Mouse (Mus musculus): ENCODE measurements at regions not wholly inside any gene's neighbourhood (a gene's known extent, or its start where the extent isn't known, plus 50 kb on each side); places are given as distances from the start of the nearest gene placed in this dataset.
A peak's percentile ranks its signal among the peaks of the same experiment; 100 is the strongest.

- H3K9ac ChIP-seq (ENCODE audit: low read length): no peak overlapping the region
- peak; percentile 44 for DNase-seq (ENCODE audit: low spot score)
- no peak for ATAC-seq (replicated peaks; ENCODE audit: low FRiP score)
- WGBS: 89% methylated on average over 1 of the region's 1 CpGs
- H3K4me1 ChIP-seq (replicated peaks; ENCODE audit: control insufficient read depth, insufficient read depth, low read length): no peaks in the 10 kb centered on the region
- H3K27ac ChIP-seq (ENCODE audit: low read depth, low read length): no peak overlapping the region
- no peaks in the 10 kb centered on the region for H3K36me3 ChIP-seq (ENCODE audit: control insufficient read depth, insufficient read depth, low read length)
- H3K9me3 ChIP-seq (ENCODE audit: control insufficient read depth, low read length): no peaks in the 10 kb centered on the region
- H3K27me3 ChIP-seq (ENCODE audit: control insufficient read depth, insufficient read depth, low read length): no peaks in the 10 kb centered on the region
- no peak overlapping the region for H3K4me3 ChIP-seq (ENCODE audit: low read depth, low read length)
- H3K4me2 ChIP-seq (ENCODE audit: low read depth, low read length, severe bottlenecking): no peak overlapping the region
Measured at GRCm38 (mm10) chr12:24769156-24769555, 61.1 kb downstream of the Rrm2 start.

- H3K36me3 ChIP-seq (ENCODE audit: control insufficient read depth, insufficient read depth, low read length): no peaks in the 10 kb centered on the region
- no peak overlapping the region for H3K4me3 ChIP-seq (ENCODE audit: low read depth, low read length)
- no peaks in the 10 kb centered on the region for H3K4me1 ChIP-seq (replicated peaks; ENCODE audit: control insufficient read depth, insufficient read depth, low read length)
- DNase-seq (ENCODE audit: low spot score) (no peak), ATAC-seq (replicated peaks; ENCODE audit: low FRiP score) (no peak)
- H3K27me3 ChIP-seq (ENCODE audit: control insufficient read depth, insufficient read depth, low read length): no peaks in the 10 kb centered on the region
- no peak overlapping the region for H3K27ac ChIP-seq (ENCODE audit: low read depth, low read length)
- no peak overlapping the region for H3K4me2 ChIP-seq (ENCODE audit: low read depth, low read length, severe bottlenecking)
- no peak overlapping the region for H3K9ac ChIP-seq (ENCODE audit: low read length)
- 84% methylated on average over 6 of the region's 6 CpGs for WGBS
- no peaks in the 10 kb centered on the region for H3K9me3 ChIP-seq (ENCODE audit: control insufficient read depth, low read length)
Measured at GRCm38 (mm10) chr12:24772807-24773206, 57.9 kb upstream of the Mboat2 start.

GRCm38 (mm10) chr12:24777761-24778160 lies 52.9 kb upstream of the Mboat2 start:
- H3K27ac ChIP-seq (ENCODE audit: low read depth, low read length): no peak overlapping the region
- DNase-seq (ENCODE audit: low spot score) (no peak), ATAC-seq (replicated peaks; ENCODE audit: low FRiP score) (no peak)
- H3K4me2 ChIP-seq (ENCODE audit: low read depth, low read length, severe bottlenecking): no peak overlapping the region
- H3K9me3 ChIP-seq (ENCODE audit: control insufficient read depth, low read length): no peaks in the 10 kb centered on the region
- no peaks in the 10 kb centered on the region for H3K36me3 ChIP-seq (ENCODE audit: control insufficient read depth, insufficient read depth, low read length)
- no peak overlapping the region for H3K4me3 ChIP-seq (ENCODE audit: low read depth, low read length)
- H3K27me3 ChIP-seq (ENCODE audit: control insufficient read depth, insufficient read depth, low read length): no peaks in the 10 kb centered on the region
- 83% methylated on average over 2 of the region's 2 CpGs for WGBS
- H3K4me1 ChIP-seq (replicated peaks; ENCODE audit: control insufficient read depth, insufficient read depth, low read length): no peaks in the 10 kb centered on the region
- H3K9ac ChIP-seq (ENCODE audit: low read length): no peak overlapping the region

- DNase-seq (ENCODE audit: low spot score): no peak
- Histone ChIP-seq H3K9me3 (ENCODE audit: control insufficient read depth, low read length) (no peaks in the 10 kb centered on the region), H3K27ac (ENCODE audit: low read depth, low read length) (no peak overlapping the region), H3K4me3 (ENCODE audit: low read depth, low read length) (no peak overlapping the region), H3K4me1 (replicated peaks; ENCODE audit: control insufficient read depth, insufficient read depth, low read length) (no peaks in the 10 kb centered on the region), H3K4me2 (ENCODE audit: low read depth, low read length, severe bottlenecking) (no peak overlapping the region), H3K27me3 (ENCODE audit: control insufficient read depth, insufficient read depth, low read length) (no peaks in the 10 kb centered on the region), H3K36me3 (ENCODE audit: control insufficient read depth, insufficient read depth, low read length) (no peaks in the 10 kb centered on the region), H3K9ac (ENCODE audit: low read length) (no peak overlapping the region)
- no peak for ATAC-seq (replicated peaks; ENCODE audit: low FRiP score)
- 91% methylated on average over 2 of the region's 2 CpGs for WGBS
Measured at GRCm38 (mm10) chr12:24778876-24779275, 51.8 kb upstream of the Mboat2 start.

- WGBS: 37% methylated on average over 3 of the region's 3 CpGs
- H3K9me3 ChIP-seq (ENCODE audit: control insufficient read depth, low read length): no peaks in the 10 kb centered on the region
- no peak overlapping the region for H3K9ac ChIP-seq (ENCODE audit: low read length)
Measured at GRCm38 (mm10) chr12:24780574-24780973, 50.1 kb upstream of the Mboat2 start.

More at GRCm38 (mm10) chr12:24780574-24780973, 50.1 kb upstream of the Mboat2 start:
- no peak overlapping the region for H3K4me3 ChIP-seq (ENCODE audit: low read depth, low read length)
- H3K4me1 ChIP-seq (replicated peaks; ENCODE audit: control insufficient read depth, insufficient read depth, low read length): no peaks in the 10 kb centered on the region
- ATAC-seq (replicated peaks; ENCODE audit: low FRiP score) (no peak), DNase-seq (ENCODE audit: low spot score) (no peak)
- H3K27me3 ChIP-seq (ENCODE audit: control insufficient read depth, insufficient read depth, low read length): no peaks in the 10 kb centered on the region
- no peak overlapping the region for H3K27ac ChIP-seq (ENCODE audit: low read depth, low read length)
- no peaks in the 10 kb centered on the region for H3K36me3 ChIP-seq (ENCODE audit: control insufficient read depth, insufficient read depth, low read length)
- H3K4me2 ChIP-seq (ENCODE audit: low read depth, low read length, severe bottlenecking): no peak overlapping the region

Measured in forebrain, embryonic 11.5 days (tissue).